Mouse (Mus musculus) G1E-ER4 (cell line): ENCODE data around the gene Clec18a. TPM values are rescaled to one million over a fixed set of nuclear protein-coding genes. Genes with fewer than 3 reads are reported as not detected.

Experiments
- GATA1 ChIP-seq: IDR thresholded peaks from one replicate; pipeline ENCODE4 v1.8.0; 2012; ENCODE audit warnings: low read length, inconsistent platforms
- polyA plus RNA-seq: library from polyadenylated mRNA; stranded (reverse); fragments of >175 nt; gene quantifications from 2 replicates; pipeline ENCODE4 v1.2.3, GENCODE M21; 2012

Gene Clec18a
- polyA plus RNA-seq, 1 experiment: not detected

- no peak for TF ChIP-seq GATA1
Measured at GRCm38 (mm10) chr8:111030045-111030444, 62.2 kb downstream of the Clec18a start.

- no peak for TF ChIP-seq GATA1
Measured at GRCm38 (mm10) chr8:111029589-111029988, 62.6 kb downstream of the Clec18a start.

DNA sequence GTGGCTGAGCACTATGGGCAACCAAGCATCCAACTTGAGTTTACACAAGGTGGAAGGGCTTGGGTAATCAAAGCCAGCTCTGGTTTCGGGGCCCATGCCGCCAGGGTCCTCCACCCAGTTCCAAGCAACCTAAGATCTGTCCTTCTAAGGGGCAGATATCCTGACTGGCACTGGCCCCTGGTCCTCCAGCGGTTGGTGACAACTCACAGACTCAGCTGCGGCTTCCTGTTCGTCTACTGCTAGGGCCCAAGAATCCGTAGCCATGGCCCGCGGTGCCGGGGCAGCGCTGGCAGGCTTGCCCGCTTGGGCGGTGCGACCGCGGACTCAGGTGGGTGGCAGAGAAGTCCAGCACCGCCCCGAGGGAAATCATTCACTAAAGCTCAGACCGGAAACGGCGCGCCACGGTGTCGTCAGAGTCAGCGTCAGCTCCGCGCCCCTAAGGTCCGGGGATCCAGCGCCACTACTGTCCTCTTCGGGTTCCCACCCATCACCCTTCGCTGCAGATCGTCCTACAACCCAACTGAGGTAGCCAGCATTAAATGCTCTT is 64.8 kb downstream of the Clec18a start:
- no peak for TF ChIP-seq GATA1

Other genes starting within 250 kb of the Clec18a start
- 20.8 and 31.7 TPM in 2 replicates for gene Cog4, start 245.8 kb downstream of the Clec18a start, polyA plus RNA-seq
- gene Sf3b3, start 245.6 kb downstream of the Clec18a start, polyA plus RNA-seq: 7.1 and 8.9 TPM in 2 replicates
- 11.8 and 14.2 TPM in 2 replicates for gene Fuk, start 189.9 kb downstream of the Clec18a start, polyA plus RNA-seq
- gene St3gal2, start 172.5 kb downstream of the Clec18a start, polyA plus RNA-seq: 95.7 and 122 TPM in 2 replicates
- 62.6 and 66.5 TPM in 2 replicates for gene Ddx19a, start 94.6 kb downstream of the Clec18a start, polyA plus RNA-seq
- gene Ddx19b, start 60.7 kb downstream of the Clec18a start, polyA plus RNA-seq: 4.3 and 5.8 TPM in 2 replicates
- gene Aars, start 59.3 kb downstream of the Clec18a start, polyA plus RNA-seq: 30.4 and 56.2 TPM in 2 replicates
- 88.9 and 152 TPM in 2 replicates for gene Exosc6, start 36.1 kb downstream of the Clec18a start, polyA plus RNA-seq
- gene Pdpr, start 2.2 kb upstream of the Clec18a start, polyA plus RNA-seq: 10.3 and 11.6 TPM in 2 replicates
- gene Glg1, start 166.8 kb upstream of the Clec18a start, polyA plus RNA-seq: 6.5 and 7.3 TPM in 2 replicates
- gene Rfwd3, start 207.8 kb upstream of the Clec18a start, polyA plus RNA-seq: 3.5 and 3.7 TPM in 2 replicates
- not detected in 2 replicates for gene Mlkl, start 245.8 kb upstream of the Clec18a start, polyA plus RNA-seq